Mouse (Mus musculus) adrenal gland, postnatal 4 days (tissue): ENCODE results near the gene Gm4981. TPM values are rescaled to one million over a fixed set of nuclear protein-coding genes. Genes with fewer than 3 reads are reported as not detected.
"Not testable (repeated sequence)": the region's sequence is repeated elsewhere in the genome, so short reads cannot be mapped to it uniquely, and the experiment has no call there.

Experiments
- DNase-seq, 2 experiments: peaks; one replicate each; pipeline ENCODE4 v3.0.0; 2021 to 2022; ENCODE audit warnings: low spot score in 2 of 2, mixed read lengths in 2 of 2
- long read RNA-seq, 2 experiments: library from polyadenylated mRNA; stranded (forward); transcript quantifications; one replicate each; pipeline ENCODE4 v2.0.0; 2021
- total RNA-seq, 2 experiments: library from RNA; stranded (reverse); gene quantifications; 2 replicates each; pipeline ENCODE4 v1.2.3; 2021

The Gm4981 gene
- total RNA-seq = not detected
- long read RNA-seq, experiment 1 = 0 reads
- long read RNA-seq, experiment 2 = 0 reads

DNA sequence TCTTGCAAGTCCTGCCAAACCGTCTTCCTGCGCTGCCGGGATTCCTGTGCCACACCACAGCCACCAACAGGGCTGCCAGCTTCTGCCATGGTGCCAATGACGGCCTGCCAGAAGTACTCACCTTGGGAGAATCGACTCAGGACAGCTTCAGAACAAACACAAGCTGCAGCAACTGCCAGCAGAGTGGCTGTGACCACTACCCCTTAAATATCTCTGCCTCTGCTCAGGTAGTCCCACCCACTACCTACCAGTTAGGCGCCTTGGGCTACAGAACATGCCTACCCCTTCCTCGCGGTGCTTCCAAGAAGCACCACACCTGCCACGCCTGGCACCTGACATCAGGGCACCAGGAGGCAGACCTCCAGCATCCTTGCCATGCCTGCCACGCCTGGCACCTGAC lies at the start of gene Gm4981:
Gm4981 (minus strand) TSS at position 89 of the 400 bp plus-strand sequence.
- no peak for DNase-seq

DNA sequence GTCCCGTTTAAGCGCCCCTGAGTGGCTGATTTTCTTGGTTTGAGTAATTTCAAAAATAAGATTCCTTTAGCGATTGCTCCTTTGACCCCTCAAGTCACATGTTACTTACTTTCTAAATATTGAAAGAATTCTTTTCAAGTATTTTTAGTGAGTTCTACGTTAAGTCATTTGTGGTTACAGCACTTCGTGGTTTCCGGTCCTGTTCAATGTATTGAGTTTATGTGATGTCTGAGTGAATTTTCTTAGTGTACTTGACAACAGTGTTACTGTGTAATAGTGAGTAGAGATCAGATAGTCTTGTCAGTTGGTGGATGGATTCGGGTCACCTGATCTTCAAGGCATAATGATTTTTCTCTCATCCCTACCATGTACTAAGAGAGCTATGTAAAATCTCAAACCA lies 45.7 kb upstream of the Gm4981 start:
- no peak for DNase-seq

DNA sequence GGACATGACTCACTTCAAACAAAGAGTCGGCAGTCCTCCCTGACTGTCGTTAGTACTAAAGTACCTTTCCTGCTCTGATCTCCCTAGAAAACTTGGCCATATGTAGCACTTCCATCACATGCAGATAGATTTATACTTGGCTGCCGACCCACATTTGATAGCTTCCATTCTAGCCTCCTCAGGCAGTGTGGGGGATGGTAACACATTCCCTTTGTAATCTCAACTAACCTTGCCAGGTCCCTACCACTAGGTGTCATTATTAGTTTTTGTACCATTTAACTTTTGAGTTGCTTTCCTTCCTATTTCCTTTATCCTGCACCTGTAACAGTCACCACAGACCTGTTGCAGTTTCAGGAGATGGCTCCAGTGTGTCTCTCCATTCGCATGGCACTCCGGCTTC lies 22.0 kb upstream of the Gm4981 start:
- DNase-seq = no peak

DNA sequence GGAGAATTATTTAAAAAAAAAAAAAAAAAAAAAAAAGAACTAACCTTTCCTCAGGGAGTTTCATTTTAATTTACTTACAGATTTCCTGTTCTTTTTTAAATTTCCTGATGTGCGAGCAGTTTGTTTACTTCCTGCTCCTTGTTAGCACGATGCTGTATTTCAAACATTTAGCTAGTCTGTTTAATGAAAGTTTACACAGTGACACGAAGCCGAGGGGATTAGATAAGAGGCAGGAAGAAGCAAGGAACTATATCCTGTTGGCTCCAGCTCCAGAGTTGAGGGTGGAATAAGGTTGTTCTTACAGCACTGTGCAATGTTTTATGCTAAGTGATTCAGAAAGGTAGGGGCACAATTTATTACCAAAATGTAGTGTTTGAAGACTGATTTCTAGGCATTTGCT lies 19.5 kb upstream of the Gm4981 start:
- no peak for DNase-seq

DNA sequence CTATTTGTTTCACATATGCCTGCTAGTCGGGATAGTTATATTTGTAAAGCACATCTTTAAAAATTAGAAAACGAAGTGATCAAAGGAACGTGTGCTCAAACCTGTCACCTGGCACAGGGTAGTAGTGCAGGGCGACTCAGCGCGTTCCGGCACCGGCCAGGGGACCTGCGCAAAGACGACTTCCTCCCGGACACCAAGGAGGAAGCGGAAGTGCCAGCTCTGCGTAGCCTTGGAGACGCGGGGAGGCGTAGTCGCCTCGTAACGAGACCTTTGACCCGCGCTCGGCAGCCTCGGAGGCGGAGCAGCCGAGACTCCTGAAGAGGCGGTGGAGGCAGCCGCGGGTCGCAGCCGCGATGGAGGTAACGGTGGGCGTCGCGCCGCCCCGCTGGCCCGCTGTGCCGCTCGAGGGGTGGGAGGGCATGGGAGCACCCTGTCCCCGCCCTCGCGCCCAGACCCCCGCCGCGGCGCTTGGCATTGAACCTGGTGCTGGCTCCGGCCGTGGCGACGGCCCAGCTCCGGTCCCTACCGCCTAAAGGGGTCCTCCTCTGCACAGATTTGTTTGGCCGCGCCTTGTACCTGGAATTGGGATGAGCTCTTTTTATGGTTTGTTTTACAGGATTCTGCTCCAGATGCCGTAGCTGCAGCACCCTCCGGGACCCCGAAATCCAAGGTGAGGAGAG lies 18.9 kb upstream of the Gm4981 start, which contains the start of gene Gcc2:
Gcc2 (plus strand) TSS at position 285 of the 680 bp plus-strand sequence.
- DNase-seq = peak; percentile 72 to 82

DNA sequence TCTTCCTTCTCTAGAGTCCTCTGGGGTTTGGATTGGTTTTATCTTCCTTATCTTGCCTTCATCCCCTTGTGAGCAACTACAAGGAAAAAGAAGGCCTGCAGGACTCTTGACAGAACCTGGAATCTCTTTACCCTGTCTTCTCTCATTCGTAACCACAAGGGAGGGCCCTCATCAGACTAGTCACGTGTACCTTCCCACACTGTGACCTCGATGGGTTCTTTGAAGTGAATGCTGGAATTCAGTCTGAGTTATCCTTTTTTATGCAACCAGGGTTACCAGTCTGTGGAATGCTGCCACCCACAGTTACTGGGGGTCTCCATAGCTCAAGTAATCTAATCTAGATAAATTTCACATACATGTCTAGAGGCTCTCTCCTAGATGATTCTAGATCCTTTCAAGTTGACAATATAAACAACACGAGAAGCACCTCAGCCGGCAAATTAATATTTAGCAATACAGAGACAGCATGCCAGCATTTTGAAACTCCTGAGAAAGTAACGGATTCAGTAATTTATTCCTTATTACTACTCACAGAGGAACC lies 18.2 kb upstream of the Gm4981 start:
- no peak for DNase-seq

DNA sequence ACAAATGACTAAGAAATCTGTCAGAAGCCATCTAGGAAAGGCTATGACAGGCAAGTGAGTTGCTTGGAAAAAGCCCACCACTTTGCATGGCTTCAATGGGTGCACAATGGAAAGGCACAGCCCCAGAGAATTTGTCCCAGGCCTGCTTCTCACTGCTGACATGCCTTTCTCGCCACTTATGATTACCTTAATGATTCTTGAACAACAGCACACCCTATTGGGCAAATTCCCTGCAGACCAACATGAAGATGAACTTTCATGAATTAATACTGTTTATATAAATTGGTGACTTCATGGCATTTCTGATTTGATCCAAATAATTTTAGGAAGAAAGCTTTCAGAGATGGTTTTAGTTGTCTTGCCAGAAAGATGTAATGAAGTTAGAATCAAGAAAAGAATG lies 13.0 kb upstream of the Gm4981 start:
- no peak for DNase-seq

DNA sequence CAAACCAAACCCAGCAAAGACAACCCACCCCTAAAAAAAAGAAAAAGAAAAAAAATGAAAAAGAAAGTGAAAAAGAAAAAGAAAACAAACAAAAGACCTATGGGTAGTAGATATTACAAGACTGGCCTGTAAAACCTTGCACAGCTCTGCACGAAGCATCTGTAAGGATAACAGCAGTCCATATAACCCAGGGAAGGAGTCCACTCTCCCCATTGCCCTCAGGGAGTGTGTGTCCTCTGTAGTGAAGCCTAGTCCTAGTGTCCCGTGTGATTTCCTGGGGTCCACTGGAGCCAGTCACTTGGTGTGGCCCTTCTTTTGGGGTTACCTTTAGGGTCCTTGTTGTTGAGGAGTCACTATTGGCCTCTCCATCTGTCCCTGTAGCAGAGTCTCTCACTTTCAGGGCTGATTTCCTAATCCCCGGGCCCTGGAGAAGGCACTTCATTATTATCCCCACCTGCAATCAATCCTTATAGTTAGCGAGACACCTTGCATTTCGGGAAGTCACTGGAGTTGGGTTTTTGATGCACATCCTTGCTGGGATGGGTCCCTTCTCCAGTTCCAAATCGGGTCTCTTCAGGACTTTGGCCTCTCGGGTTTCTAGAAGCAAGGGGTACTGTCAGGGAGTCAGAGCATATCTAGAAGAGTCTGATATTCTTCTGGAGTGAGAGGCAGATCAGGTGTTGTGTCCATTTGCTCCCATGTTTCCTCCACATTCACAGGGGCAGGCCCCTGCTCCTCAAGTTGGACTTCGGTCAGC lies 2.7 kb upstream of the Gm4981 start:
- DNase-seq = peak; percentile 78 to 80

DNA sequence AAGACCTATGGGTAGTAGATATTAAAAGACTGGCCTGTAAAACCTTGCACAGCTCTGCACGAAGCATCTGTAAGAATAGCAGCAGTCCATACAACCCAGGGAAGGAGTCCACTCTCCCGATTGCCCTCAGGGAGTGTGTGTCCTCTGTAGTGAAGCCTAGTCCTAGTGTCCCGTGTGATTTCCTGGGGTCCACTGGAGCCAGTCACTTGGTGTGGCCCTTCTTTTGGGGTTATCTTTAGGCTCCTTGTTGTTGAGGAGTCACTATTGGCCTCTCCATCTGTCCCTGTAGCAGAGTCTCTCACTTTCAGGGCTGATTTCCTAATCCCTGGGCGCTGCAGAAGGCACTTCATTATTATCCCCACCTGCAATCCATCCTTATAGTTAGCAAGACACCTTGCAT lies 1.5 kb downstream of the Gm4981 start:
- DNase-seq = not testable (repeated sequence)

DNA sequence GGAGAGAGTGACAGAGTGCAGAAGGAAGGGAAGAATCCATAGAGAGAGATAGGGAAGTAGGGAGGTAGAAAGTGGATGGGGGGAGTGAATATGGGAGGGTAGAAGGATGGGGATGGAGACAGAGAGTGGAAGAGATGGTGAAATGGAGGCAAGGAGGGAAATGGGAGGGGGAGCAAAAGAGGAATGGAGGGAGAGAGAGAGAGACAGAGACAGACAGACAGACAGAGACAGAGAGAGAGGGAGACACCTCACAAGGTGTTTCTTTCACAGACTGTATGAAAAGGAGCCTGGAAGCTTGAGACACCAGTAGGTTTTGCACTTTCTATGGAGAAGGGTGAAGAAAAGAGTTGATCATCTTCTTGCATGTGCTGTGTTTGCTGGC lies 2.8 kb downstream of the Gm4981 start:
- not testable (repeated sequence) for DNase-seq

DNA sequence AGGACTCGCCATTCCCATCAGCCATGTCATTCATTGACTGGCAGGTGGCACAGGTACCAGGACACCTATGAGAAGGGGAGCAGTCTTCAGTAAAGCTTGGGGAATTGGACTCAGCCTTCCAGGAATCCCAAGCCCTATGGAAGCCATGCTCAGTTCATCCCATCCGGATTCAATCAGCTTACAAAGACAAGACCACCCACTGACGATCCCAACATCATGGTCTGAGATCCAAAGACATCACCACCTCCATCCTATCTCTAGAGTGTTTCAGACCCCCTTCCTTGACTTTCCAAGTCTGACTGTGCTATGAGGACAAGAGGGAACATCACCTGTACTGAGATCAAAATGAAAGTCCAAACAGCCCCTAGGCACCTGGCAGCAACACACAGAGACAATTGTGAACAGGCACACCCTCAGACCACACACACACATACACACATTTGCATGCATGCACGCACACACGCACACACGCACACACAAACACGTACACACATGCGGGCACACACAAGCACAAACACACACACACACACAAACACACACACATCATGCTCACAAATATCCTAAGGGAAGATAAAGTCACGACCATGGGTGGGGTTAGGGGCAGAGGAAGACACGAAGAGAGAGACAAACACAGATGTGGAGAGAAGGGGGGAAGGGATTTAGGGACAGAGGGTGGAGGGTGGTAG lies 3.3 kb downstream of the Gm4981 start:
- DNase-seq = peak in 1 of 2 experiments; percentile 46

DNA sequence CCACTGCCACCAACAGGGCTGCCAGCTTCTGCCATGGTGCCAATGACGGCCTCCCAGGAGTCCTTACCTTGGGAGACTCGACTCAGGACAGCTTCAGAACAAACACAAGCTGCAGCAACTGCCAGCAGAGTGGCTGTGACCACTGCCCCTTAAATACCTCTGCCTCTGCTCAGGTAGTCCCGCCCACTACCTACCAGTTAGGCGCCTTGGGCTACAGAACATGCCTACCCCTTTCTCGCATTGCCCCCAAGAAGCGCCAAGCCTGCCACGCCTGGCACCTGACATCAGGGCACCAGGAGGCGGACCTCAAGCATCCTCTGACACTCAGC lies 3.9 kb downstream of the Gm4981 start, which contains the start of gene Duxf3:
Duxf3 (minus strand) TSS at position 35 of the 329 bp plus-strand sequence.
- not testable (repeated sequence) for DNase-seq

DNA sequence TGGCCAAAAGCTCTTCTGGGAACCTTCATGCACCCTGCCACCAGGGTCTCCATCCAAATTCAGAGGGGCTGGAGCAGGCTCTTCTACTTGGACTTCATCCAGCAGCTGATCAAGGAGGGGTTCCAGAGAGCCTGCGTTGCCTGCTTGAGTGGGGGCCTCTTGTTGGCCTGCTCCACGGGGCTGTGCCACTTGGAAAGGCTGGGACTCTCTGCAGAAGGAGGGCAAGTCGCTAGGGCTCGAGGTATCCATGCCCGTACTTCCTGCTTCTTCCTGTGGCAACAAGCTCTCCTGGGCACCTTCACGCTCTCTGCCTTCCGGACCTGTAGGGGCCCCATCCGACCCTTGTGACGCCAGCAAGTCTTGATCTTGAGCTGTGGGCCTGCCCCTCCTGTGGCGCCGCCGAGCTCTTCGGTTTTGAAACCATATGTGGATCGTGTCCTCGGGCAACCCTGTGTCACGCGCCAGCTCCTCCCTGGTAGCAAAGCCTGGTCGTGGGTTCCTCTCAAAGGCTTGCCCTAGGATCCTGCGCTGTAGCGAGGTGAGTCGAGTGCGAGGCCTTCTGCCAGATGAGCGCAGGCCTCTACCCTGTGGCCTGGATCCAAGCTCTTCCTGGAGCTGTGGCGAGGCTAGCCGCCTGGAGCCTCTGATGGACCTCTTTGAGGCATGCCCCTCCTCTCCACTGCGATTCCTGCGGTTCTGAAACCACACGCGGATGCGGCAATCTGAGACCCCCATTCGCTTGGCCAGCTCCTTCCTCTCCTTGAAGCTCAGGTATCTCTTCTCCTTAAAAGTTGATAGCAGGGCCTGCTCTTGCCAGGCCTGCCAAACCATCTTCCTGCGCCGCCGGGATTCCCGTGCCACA lies 4.5 kb downstream of the Gm4981 start:
- DNase-seq = peak; percentile 96 to 100

DNA sequence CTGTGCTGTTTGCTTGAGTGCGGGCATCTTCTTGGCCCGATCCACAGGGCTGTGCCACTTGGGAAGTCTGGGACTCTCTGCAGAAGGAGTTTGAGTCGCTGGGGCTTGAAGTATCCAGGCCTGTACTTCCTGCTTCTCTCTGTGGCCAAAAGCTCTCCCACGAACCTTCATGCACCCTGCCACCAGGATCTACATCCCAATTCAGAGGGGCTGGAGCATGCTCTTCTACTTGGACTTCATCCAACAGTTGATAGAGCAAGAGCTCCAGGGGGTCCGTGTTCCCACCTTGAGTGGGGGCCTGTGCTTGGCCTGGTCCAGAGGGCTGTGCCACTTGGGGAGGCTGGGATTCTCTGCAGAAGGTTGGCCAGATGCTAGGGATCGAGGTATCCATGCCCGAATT lies 5.4 kb downstream of the Gm4981 start:
- peak in 1 of 2 experiments; percentile 64 for DNase-seq

DNA sequence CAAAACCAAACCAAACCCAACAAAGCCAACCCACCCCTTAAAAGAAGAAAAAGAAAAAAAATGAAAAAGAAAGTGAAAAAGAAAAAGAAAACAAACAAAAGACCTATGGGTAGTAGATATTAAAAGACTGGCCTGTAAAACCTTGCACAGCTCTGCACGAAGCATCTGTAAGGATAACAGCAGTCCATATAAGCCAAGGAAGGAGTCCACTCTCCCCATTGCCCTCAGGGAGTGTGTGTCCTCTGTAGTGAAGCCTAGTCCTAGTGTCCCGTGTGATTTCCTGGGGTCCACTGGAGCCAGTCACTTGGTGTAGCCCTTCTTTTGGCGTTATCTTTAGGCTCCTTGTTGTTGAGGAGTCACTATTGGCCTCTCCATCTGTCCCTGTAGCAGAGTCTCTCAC lies 6.5 kb downstream of the Gm4981 start:
- DNase-seq = not testable (repeated sequence)

DNA sequence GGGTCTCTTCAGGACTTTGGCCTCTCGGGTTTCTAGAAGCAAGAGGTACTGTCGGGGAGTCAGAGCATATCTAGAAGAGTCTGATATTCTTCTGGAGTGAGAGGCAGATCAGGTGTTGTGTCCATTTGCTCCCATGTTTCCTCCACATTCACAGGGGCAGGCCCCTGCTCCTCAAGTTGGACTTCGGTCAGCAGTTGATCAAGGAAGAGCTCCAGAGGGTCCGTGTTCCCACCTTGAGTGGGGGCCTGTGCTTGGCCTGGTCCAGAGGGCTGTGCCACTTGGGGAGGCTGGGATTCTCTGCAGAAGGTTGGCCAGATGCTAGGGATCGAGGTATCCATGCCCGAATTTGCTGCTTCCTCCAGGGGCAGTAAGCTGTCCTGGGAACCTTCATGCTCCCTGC lies 8.7 kb downstream of the Gm4981 start:
- DNase-seq = not testable (repeated sequence)

DNA sequence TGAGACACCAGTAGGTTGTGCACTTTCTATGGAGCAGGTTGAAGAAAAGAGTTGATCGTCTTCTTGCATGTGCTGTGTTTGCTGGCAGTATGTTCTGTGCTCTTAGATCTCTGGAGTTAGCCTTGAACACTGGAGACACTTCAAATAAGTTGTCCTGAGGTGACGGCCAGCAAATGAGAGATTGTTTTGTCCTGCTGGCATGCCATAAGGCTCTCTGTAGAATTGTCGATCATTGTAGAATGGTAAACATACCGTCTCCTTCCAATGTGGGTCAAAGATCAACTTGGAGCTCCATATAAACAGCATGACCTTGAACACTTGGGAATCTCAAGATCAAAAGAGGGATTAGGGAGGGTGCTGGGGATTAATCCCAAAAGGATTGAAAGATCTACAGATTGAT lies 10.1 kb downstream of the Gm4981 start:
- not testable (repeated sequence) for DNase-seq

DNA sequence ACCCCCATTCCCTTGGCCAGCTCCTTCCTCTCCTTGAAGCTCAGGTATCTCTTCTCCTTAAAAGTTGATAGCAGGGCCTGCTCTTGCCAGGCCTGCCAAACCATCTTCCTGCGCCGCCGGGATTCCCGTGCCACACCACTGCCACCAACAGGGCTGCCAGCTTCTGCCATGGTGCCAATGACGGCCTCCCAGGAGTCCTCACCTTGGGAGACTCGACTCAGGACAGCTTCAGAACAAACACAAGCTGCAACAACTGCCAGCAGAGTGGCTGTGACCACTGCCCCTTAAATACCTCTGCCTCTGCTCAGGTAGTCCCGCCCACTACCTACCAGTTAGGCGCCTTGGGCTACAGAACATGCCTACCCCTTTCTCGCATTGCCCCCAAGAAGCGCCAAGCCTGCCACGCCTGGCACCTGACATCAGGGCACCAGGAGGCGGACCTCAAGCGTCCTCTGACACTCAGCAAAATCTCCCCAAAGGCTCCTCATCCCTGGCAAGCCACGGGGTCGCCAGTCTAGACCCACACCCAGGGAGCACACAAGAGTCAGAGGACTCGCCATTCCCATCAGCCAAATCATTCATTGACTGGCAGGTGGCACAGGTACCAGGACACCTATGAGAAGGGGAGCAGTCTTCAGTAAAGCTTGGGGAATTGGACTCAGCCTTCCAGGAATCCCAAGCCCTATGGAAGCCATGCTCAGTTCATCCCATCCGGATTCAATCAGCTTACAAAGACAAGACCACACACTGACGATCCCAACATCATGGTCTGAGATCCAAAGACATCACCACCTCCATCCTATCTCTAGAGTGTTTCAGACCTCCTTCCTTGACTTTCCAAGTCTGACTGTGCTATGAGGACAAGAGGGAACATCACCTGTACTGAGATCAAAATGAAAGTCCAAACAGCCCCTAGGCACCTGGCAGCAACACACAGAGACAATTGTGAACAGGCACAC lies 11.4 kb downstream of the Gm4981 start, which contains the start of gene AW822073:
AW822073 (minus strand) TSS at position 104 of the 959 bp plus-strand sequence.
- peak; percentile 72 to 76 for DNase-seq
